Mouse (Mus musculus): ENCODE data around the gene Fnip2.

Fnip2 gene

GRCm38 (mm10) chr3:79531581-79532271, 35.9 kb downstream of the Fnip2 start:
- in situ Hi-C loops (cut with MboI, MseI) = no loop called here

GRCm38 (mm10) chr3:79529499-79530096, 38.0 kb downstream of the Fnip2 start:
- in situ Hi-C loops (cut with MboI, MseI) = no loop called here

GRCm38 (mm10) chr3:79528451-79528850, 39.1 kb downstream of the Fnip2 start:
- in situ Hi-C loops (cut with MboI, MseI) = no loop called here

GRCm38 (mm10) chr3:79527921-79528320, 39.7 kb downstream of the Fnip2 start:
- in situ Hi-C loops (cut with MboI, MseI) = no loop called here

GRCm38 (mm10) chr3:79527521-79527920, 40.1 kb downstream of the Fnip2 start:
- in situ Hi-C loops (cut with MboI, MseI) = no loop called here

- in situ Hi-C loops (cut with MboI, MseI) = no loop called here
Measured at GRCm38 (mm10) chr3:79523349-79523748, 44.2 kb downstream of the Fnip2 start.

GRCm38 (mm10) chr3:79519862-79520261, 47.7 kb downstream of the Fnip2 start:
- in situ Hi-C loops (cut with MboI, MseI) = no loop called here

- in situ Hi-C loops (cut with MboI, MseI) = no loop called here
Measured at GRCm38 (mm10) chr3:79518761-79519527, 48.7 kb downstream of the Fnip2 start.

- in situ Hi-C loops (cut with MboI, MseI) = no loop called here
Measured at GRCm38 (mm10) chr3:79517884-79518591, 49.6 kb downstream of the Fnip2 start.

GRCm38 (mm10) chr3:79516958-79517357, 50.6 kb downstream of the Fnip2 start:
- in situ Hi-C loops (cut with MboI, MseI) = no loop called here

GRCm38 (mm10) chr3:79516099-79516920, 51.3 kb downstream of the Fnip2 start:
- in situ Hi-C loops (cut with MboI, MseI) = no loop called here

GRCm38 (mm10) chr3:79514304-79514703, 53.3 kb downstream of the Fnip2 start:
- in situ Hi-C loops (cut with MboI, MseI) = no loop called here

- in situ Hi-C loops (cut with MboI, MseI) = no loop called here
Measured at GRCm38 (mm10) chr3:79501166-79501728, 66.3 kb downstream of the Fnip2 start.

- in situ Hi-C loops (cut with MboI, MseI) = no loop called here
Measured at GRCm38 (mm10) chr3:79500279-79500678, 67.3 kb downstream of the Fnip2 start.

- in situ Hi-C loops (cut with MboI, MseI) = no loop called here
Measured at GRCm38 (mm10) chr3:79496668-79497067, 70.9 kb downstream of the Fnip2 start.

GRCm38 (mm10) chr3:79495151-79495550, 72.4 kb downstream of the Fnip2 start:
- in situ Hi-C loops (cut with MboI, MseI) = no loop called here

- in situ Hi-C loops (cut with MboI, MseI) = no loop called here
Measured at GRCm38 (mm10) chr3:79494028-79494427, 73.6 kb downstream of the Fnip2 start.

GRCm38 (mm10) chr3:79493064-79493463, 74.5 kb downstream of the Fnip2 start:
- in situ Hi-C loops (cut with MboI, MseI) = no loop called here

GRCm38 (mm10) chr3:79491614-79492013, 76.0 kb downstream of the Fnip2 start:
- in situ Hi-C loops (cut with MboI, MseI) = no loop called here

GRCm38 (mm10) chr3:79490102-79490501, 77.5 kb downstream of the Fnip2 start:
- in situ Hi-C loops (cut with MboI, MseI) = no loop called here

GRCm38 (mm10) chr3:79488025-79488424, 79.6 kb downstream of the Fnip2 start:
- in situ Hi-C loops (cut with MboI, MseI) = no loop called here
